ENCODE assay signal across 23 mouse cellular contexts in genomic region chr16:33173151-33173550, GRCm38 (mm10). TPM values are rescaled to one million over a fixed set of nuclear protein-coding genes. Genes with fewer than 3 reads are reported as not detected.
A peak's percentile ranks its signal among the peaks of the same experiment; 100 is the strongest.
DNase-seq lines count a peak whose midpoint lies in the region; ATAC-seq and TF ChIP-seq lines count a peak whose summit lies in the region.
"Had no signal": no experiment of that assay in that cellular context is flagged by ENCODE, and none has a peak within 500 bp of the region (broad histone marks: within the 10 kb centered on the region; RNA-seq: fewer than 3 reads in every experiment).

No protein-coding gene starts in this region.

- no peak overlapping the region for H3K27ac ChIP-seq in hindbrain, postnatal 0 days
- no peak overlapping the region for H3K27ac ChIP-seq in hindbrain, embryonic 11.5 days (ENCODE audit: low read depth, low read length)
- no peak overlapping the region for H3K27ac ChIP-seq in midbrain, embryonic 14.5 days (replicated peaks; ENCODE audit: low read depth, low read length)
- H3K27ac ChIP-seq in midbrain, embryonic 10.5 days (replicated peaks), result no peak overlapping the region
- H3K27ac ChIP-seq: embryonic facial prominence, embryonic 12.5 days; forebrain, embryonic 15.5 days; heart, embryonic 15.5 days; hindbrain, embryonic 14.5 days had no signal

- DNase-seq in adrenal gland, adult 8-10 months, result peak; percentile 34
- no peak for DNase-seq in adrenal gland, postnatal 4 days (ENCODE audit: low spot score in 2 of 2)
- peak; percentile 23 for DNase-seq in hindbrain, postnatal 0 days (ENCODE audit: low spot score)
- DNase-seq in hindbrain, embryonic 11.5 days (ENCODE audit: low spot score), result no peak
- peak; percentile 32 for DNase-seq in midbrain, embryonic 14.5 days
- DNase-seq in midbrain, embryonic 10.5 days (ENCODE audit: low spot score), result no peak
- DNase-seq in MN1 (ENCODE audit: low spot score), result peak; percentile 32
- DNase-seq in kidney, adult 9 months, result no peak
- DNase-seq: adrenal gland, postnatal 10 days; cerebellum, adult 11 months; cerebellum, adult 9-10 months; embryo, embryonic 11 days; gastrocnemius, postnatal 10 days; heart, adult 18-20 months; heart, postnatal 14 days had no signal

- no peak overlapping the region for H3K9ac ChIP-seq in hindbrain, postnatal 0 days (replicated peaks; ENCODE audit: low read length)
- no peak overlapping the region for H3K9ac ChIP-seq in hindbrain, embryonic 11.5 days (ENCODE audit: low read depth, low read length)
- no peak overlapping the region for H3K9ac ChIP-seq in midbrain, embryonic 14.5 days (replicated peaks; ENCODE audit: low read length)
- H3K9ac ChIP-seq: embryonic facial prominence, embryonic 12.5 days; forebrain, embryonic 15.5 days; heart, embryonic 15.5 days; hindbrain, embryonic 14.5 days had no signal

- TF ChIP-seq CTCF in hindbrain, postnatal 0 days (IDR thresholded peaks at IDR 0.05; ENCODE audit: low read depth), result no peak

- WGBS in hindbrain, postnatal 0 days, result 59% methylated on average over 5 of the region's 5 CpGs
- 78% methylated on average over 5 of the region's 5 CpGs for WGBS in hindbrain, embryonic 11.5 days
- WGBS in midbrain, embryonic 14.5 days, result 69% methylated on average over 5 of the region's 5 CpGs
- 85% methylated on average over 5 of the region's 5 CpGs for WGBS in midbrain, embryonic 10.5 days

- no peak for ATAC-seq in hindbrain, postnatal 0 days
- ATAC-seq in hindbrain, embryonic 11.5 days (ENCODE audit: low FRiP score), result no peak
- no peak for ATAC-seq in midbrain, embryonic 14.5 days (ENCODE audit: low FRiP score, low TSS enrichment)
- ATAC-seq: activated CD4-positive, CD25-positive, alpha-beta regulatory T cell, adult 4 months; forebrain, embryonic 15.5 days; intestine, embryonic 16.5 days; Patski had no signal

- no peak overlapping the region for H3K4me2 ChIP-seq in hindbrain, postnatal 0 days (ENCODE audit: low read depth, low read length)
- no peak overlapping the region for H3K4me2 ChIP-seq in hindbrain, embryonic 11.5 days (replicated peaks; ENCODE audit: low read depth, low read length)
- H3K4me2 ChIP-seq in midbrain, embryonic 14.5 days (ENCODE audit: low read length), result no peak overlapping the region
- H3K4me2 ChIP-seq: embryonic facial prominence, embryonic 12.5 days; forebrain, embryonic 15.5 days; heart, embryonic 11.5 days; heart, embryonic 15.5 days; hindbrain, embryonic 14.5 days had no signal

- no peaks in the 10 kb centered on the region for H3K9me3 ChIP-seq in hindbrain, postnatal 0 days (ENCODE audit: low read length)
- H3K9me3 ChIP-seq in hindbrain, embryonic 11.5 days (ENCODE audit: control insufficient read depth, low read length), result no peaks in the 10 kb centered on the region
- H3K9me3 ChIP-seq in midbrain, embryonic 14.5 days (ENCODE audit: control insufficient read depth, low read length), result no peaks in the 10 kb centered on the region
- no peaks in the 10 kb centered on the region; the same call in 1 of the 2 replicates for H3K9me3 ChIP-seq in midbrain, embryonic 10.5 days (replicated peaks)
- H3K9me3 ChIP-seq: embryonic facial prominence, embryonic 12.5 days; forebrain, embryonic 15.5 days; heart, embryonic 15.5 days had no signal

- no peak overlapping the region for H3K4me3 ChIP-seq in hindbrain, postnatal 0 days (ENCODE audit: low read length)
- no peak overlapping the region for H3K4me3 ChIP-seq in hindbrain, embryonic 11.5 days (ENCODE audit: low read depth, low read length)
- H3K4me3 ChIP-seq in midbrain, embryonic 14.5 days (replicated peaks; ENCODE audit: low read depth, low read length), result no peak overlapping the region
- no peak overlapping the region for H3K4me3 ChIP-seq in midbrain, embryonic 10.5 days
- H3K4me3 ChIP-seq: embryonic facial prominence, embryonic 12.5 days; forebrain, embryonic 15.5 days; heart, embryonic 15.5 days had no signal

- H3K36me3 ChIP-seq in hindbrain, postnatal 0 days (ENCODE audit: insufficient read depth, low read length), result no peaks in the 10 kb centered on the region
- no peaks in the 10 kb centered on the region for H3K36me3 ChIP-seq in hindbrain, embryonic 11.5 days (ENCODE audit: control insufficient read depth, insufficient read depth, low read length)
- H3K36me3 ChIP-seq in midbrain, embryonic 14.5 days (ENCODE audit: control insufficient read depth, insufficient read depth, low read length), result no peaks in the 10 kb centered on the region
- H3K36me3 ChIP-seq in midbrain, embryonic 10.5 days, result no peaks in the 10 kb centered on the region
- H3K36me3 ChIP-seq: embryonic facial prominence, embryonic 12.5 days; forebrain, embryonic 15.5 days; heart, embryonic 15.5 days had no signal

- H3K4me1 ChIP-seq in hindbrain, postnatal 0 days (ENCODE audit: insufficient read depth, low read length), result peaks cover under 1% of the 10 kb centered on the region; the same call in 1 of the 2 replicates
- no peaks in the 10 kb centered on the region for H3K4me1 ChIP-seq in hindbrain, embryonic 11.5 days (replicated peaks; ENCODE audit: control insufficient read depth, insufficient read depth, low read length)
- H3K4me1 ChIP-seq in midbrain, embryonic 14.5 days (ENCODE audit: control insufficient read depth, insufficient read depth, low read length), result no peaks in the 10 kb centered on the region
- peaks cover 7% of the 10 kb centered on the region; the same call in 1 of the 2 replicates for H3K4me1 ChIP-seq in midbrain, embryonic 10.5 days

- no peaks in the 10 kb centered on the region for H3K27me3 ChIP-seq in hindbrain, postnatal 0 days (ENCODE audit: insufficient read depth, low read length)
- no peaks in the 10 kb centered on the region for H3K27me3 ChIP-seq in hindbrain, embryonic 11.5 days (ENCODE audit: control insufficient read depth, insufficient read depth, low read length)
- H3K27me3 ChIP-seq in midbrain, embryonic 14.5 days (ENCODE audit: control insufficient read depth, insufficient read depth, low read length), result no peaks in the 10 kb centered on the region
- no peaks in the 10 kb centered on the region for H3K27me3 ChIP-seq in midbrain, embryonic 10.5 days (ENCODE audit: low read depth, poor library complexity, severe bottlenecking)
- H3K27me3 ChIP-seq: embryonic facial prominence, embryonic 12.5 days; forebrain, embryonic 15.5 days; heart, embryonic 15.5 days; Patski had no signal

RNA-seq across cellular contexts. Expression of gene Osbpl11, which starts 11.7 kb away (rescaled TPM):
- 10 to 100 TPM; 34.5 to 41.2 (median 37.7) TPM for total RNA-seq in adrenal gland, adult 8-10 months (2022)
- 10 to 100 TPM; 33.8 to 34.5 TPM for total RNA-seq in adrenal gland, postnatal 4 days (2021)
- total RNA-seq in hindbrain, postnatal 0 days (2014; rRNA removed), result 23.6 and 25.0 TPM in 2 replicates
- 10.8 and 10.9 TPM in 2 replicates for polyA plus RNA-seq in hindbrain, postnatal 0 days (2015; fragmentation: Nextera tagmentation; extraction: Ambion mirVana)
- 19.7 and 24.6 TPM in 2 replicates for polyA plus RNA-seq in hindbrain, embryonic 11.5 days (2014; fragmentation: Nextera tagmentation; extraction: Ambion mirVana)
- polyA plus RNA-seq in midbrain, embryonic 14.5 days (2014; fragmentation: Nextera tagmentation; extraction: Ambion mirVana), result 16.4 and 21.5 TPM in 2 replicates
- 22.3 and 23.3 TPM in 2 replicates for polyA plus RNA-seq in midbrain, embryonic 10.5 days (2016; fragmentation: Nextera tagmentation; extraction: Ambion mirVana)

Comparison
In these comparisons a context has a peak if more than half of its experiments do, and no peak if none do; other contexts are left out.
1. DNase-seq: peak in adrenal gland, adult 8-10 months (single experiment), hindbrain, postnatal 0 days (single experiment), midbrain, embryonic 14.5 days (single experiment) and MN1 (single experiment); none in adrenal gland, postnatal 4 days (0 of 2), hindbrain, embryonic 11.5 days (single experiment), midbrain, embryonic 10.5 days (single experiment) and kidney, adult 9 months (single experiment).